ENCODE assay signal across 16 mouse cellular contexts in genomic region chr17:5937441-5937840, GRCm38 (mm10). TPM values are rescaled to one million over a fixed set of nuclear protein-coding genes. Genes with fewer than 3 reads are reported as not detected.
DNase-seq lines count a peak whose midpoint lies in the region; ATAC-seq lines count a peak whose summit lies in the region.
"Had no signal": no experiment of that assay in that cellular context is flagged by ENCODE, and none has a peak within 500 bp of the region (broad histone marks: within the 10 kb centered on the region; RNA-seq: fewer than 3 reads in every experiment).

No protein-coding gene starts in this region.

- ATAC-seq in forebrain, embryonic 12.5 days (ENCODE audit: low FRiP score), result no peak
- ATAC-seq: intestine, embryonic 16.5 days; midbrain, embryonic 16.5 days had no signal

- no peak overlapping the region for H3K9ac ChIP-seq in forebrain, embryonic 12.5 days
- H3K9ac ChIP-seq: heart, embryonic 15.5 days; hindbrain, embryonic 12.5 days; limb, embryonic 13.5 days had no signal

- no peak overlapping the region for H3K27ac ChIP-seq in forebrain, embryonic 12.5 days
- H3K27ac ChIP-seq: heart, embryonic 15.5 days; hindbrain, embryonic 12.5 days; layer of hippocampus, adult 2 months; limb, embryonic 13.5 days had no signal

- peak; percentile 64 for DNase-seq in cerebellum, adult 11-12 months
- no peak for DNase-seq in cerebellum, postnatal 4 days (ENCODE audit: low spot score in 2 of 2)
- DNase-seq in ovary, adult 18-20 months (ENCODE audit: low spot score), result peak; percentile 55
- DNase-seq in ovary, postnatal 10 days (ENCODE audit: low spot score), result no peak
- peak; percentile 59 for DNase-seq in cerebellum, adult 9-10 months
- DNase-seq in testis, postnatal 14 days (ENCODE audit: low spot score), result peak; percentile 70
- no peak for DNase-seq in retina, embryonic 14.5 days (ENCODE audit: low spot score)
- DNase-seq: B cell, adult 2 months; thymus, adult 2 months had no signal

- peaks cover 30% of the 10 kb centered on the region for H3K4me1 ChIP-seq in forebrain, embryonic 12.5 days

- H3K4me2 ChIP-seq in forebrain, embryonic 12.5 days, result no peak overlapping the region
- H3K4me2 ChIP-seq: heart, embryonic 15.5 days; hindbrain, embryonic 12.5 days; limb, embryonic 13.5 days had no signal

- H3K36me3 ChIP-seq in forebrain, embryonic 12.5 days (replicated peaks), result no peaks in the 10 kb centered on the region
- H3K36me3 ChIP-seq: heart, embryonic 15.5 days; hindbrain, embryonic 12.5 days; limb, embryonic 13.5 days had no signal

- 78% methylated on average over 2 of the region's 2 CpGs for WGBS in forebrain, embryonic 12.5 days

- peaks cover 59% of the 10 kb centered on the region for H3K27me3 ChIP-seq in forebrain, embryonic 12.5 days

- H3K4me3 ChIP-seq in forebrain, embryonic 12.5 days (replicated peaks), result no peak overlapping the region
- H3K4me3 ChIP-seq: heart, embryonic 15.5 days; hindbrain, embryonic 12.5 days; layer of hippocampus, adult 2 months; limb, embryonic 13.5 days had no signal

- H3K9me3 ChIP-seq in forebrain, embryonic 12.5 days, result no peaks in the 10 kb centered on the region
- H3K9me3 ChIP-seq: heart, embryonic 15.5 days; hindbrain, embryonic 12.5 days; limb, embryonic 13.5 days had no signal

RNA-seq across cellular contexts. Expression of gene Synj2, which starts 3.6 kb away (rescaled TPM):
- 0.96 and 1.1 TPM in 2 replicates for polyA plus RNA-seq in forebrain, embryonic 12.5 days (2016; fragmentation: Nextera tagmentation; extraction: Ambion mirVana)

Comparison
In these comparisons a context has a peak if more than half of its experiments do, and no peak if none do; other contexts are left out.
1. DNase-seq: peak in cerebellum, adult 11-12 months (single experiment), ovary, adult 18-20 months (single experiment), cerebellum, adult 9-10 months (single experiment) and testis, postnatal 14 days (single experiment); none in cerebellum, postnatal 4 days (0 of 2), ovary, postnatal 10 days (single experiment) and retina, embryonic 14.5 days (single experiment).